Mouse (Mus musculus) liver, embryonic 16.5 days (tissue): ENCODE data around the gene Pus7l. TPM values are rescaled to one million over a fixed set of nuclear protein-coding genes. Genes with fewer than 3 reads are reported as not detected.
A peak's percentile ranks its signal among the peaks of the same experiment; 100 is the strongest.

Experiments used
- ATAC-seq: fragments of 200-750 bp; cut with Nextera tagmentation; 2 replicates; pipeline ENCODE4 v1.8.0; 2017; ENCODE audit warnings: low read depth, mild to moderate bottlenecking, moderate number of reproducible peaks, moderate library complexity
- H3K27ac ChIP-seq: fragments of 300-500 bp; sonication (generic); 2 replicates; pipeline ENCODE4 v1.5.1; 2014; ENCODE audit warnings: mild to moderate bottlenecking, low read length
- H3K27me3 ChIP-seq: fragments of 300-500 bp; sonication (generic); 2 replicates; pipeline ENCODE4 v1.6.1; 2014; ENCODE audit warnings: low read depth, low read length, mixed read lengths; ENCODE audit not compliant: control insufficient read depth, insufficient read depth
- H3K36me3 ChIP-seq: fragments of 300-500 bp; sonication (generic); 2 replicates; pipeline ENCODE4 v1.6.1; 2014; ENCODE audit warnings: mild to moderate bottlenecking; ENCODE audit not compliant: control insufficient read depth, insufficient read depth
- H3K4me1 ChIP-seq: fragments of 300-500 bp; sonication (generic); 2 replicates; pipeline ENCODE4 v1.6.1; 2014; ENCODE audit warnings: low read depth, low read length, mixed read lengths; ENCODE audit not compliant: control insufficient read depth
- H3K4me2 ChIP-seq: fragments of 300-500 bp; sonication (generic); 2 replicates; pipeline ENCODE4 v1.6.1; 2014; ENCODE audit warnings: low read depth, low read length, mixed read lengths
- H3K4me3 ChIP-seq: fragments of 300-500 bp; sonication (generic); 2 replicates; pipeline ENCODE4 v1.5.1; 2014; ENCODE audit warnings: low read depth, mild to moderate bottlenecking, low read length
- H3K9ac ChIP-seq: fragments of 300-500 bp; sonication (generic); 2 replicates; pipeline ENCODE4 v1.6.1; 2014; ENCODE audit warnings: low read depth, low read length
- H3K9me3 ChIP-seq: fragments of 300-500 bp; sonication (generic); replicated peaks from 2 replicates; pipeline ENCODE4 v1.6.1; 2016; ENCODE audit warnings: low read length; ENCODE audit not compliant: control insufficient read depth
- WGBS: fragments of 180-500 bp; shearing (Covaris S2); extraction: QIAGEN DNeasy Blood & Tissue Kit; methylation state at CpG from one replicate; pipeline ENCODE4 v1.1.7; 2014; ENCODE audit not compliant: insufficient replicate concordance; 5-methylcytosine and 5-hydroxymethylcytosine counted together
- polyA plus RNA-seq: library from polyadenylated mRNA; unstranded; fragments of >200 nt; fragmentation: Nextera tagmentation; extraction: Ambion mirVana; gene quantifications from 2 replicates; pipeline ENCODE4 v1.2.1, GENCODE M21; 2015

The Pus7l gene
- polyA plus RNA-seq, 1 experiment from 2014 or later: 2.1 TPM

DNA sequence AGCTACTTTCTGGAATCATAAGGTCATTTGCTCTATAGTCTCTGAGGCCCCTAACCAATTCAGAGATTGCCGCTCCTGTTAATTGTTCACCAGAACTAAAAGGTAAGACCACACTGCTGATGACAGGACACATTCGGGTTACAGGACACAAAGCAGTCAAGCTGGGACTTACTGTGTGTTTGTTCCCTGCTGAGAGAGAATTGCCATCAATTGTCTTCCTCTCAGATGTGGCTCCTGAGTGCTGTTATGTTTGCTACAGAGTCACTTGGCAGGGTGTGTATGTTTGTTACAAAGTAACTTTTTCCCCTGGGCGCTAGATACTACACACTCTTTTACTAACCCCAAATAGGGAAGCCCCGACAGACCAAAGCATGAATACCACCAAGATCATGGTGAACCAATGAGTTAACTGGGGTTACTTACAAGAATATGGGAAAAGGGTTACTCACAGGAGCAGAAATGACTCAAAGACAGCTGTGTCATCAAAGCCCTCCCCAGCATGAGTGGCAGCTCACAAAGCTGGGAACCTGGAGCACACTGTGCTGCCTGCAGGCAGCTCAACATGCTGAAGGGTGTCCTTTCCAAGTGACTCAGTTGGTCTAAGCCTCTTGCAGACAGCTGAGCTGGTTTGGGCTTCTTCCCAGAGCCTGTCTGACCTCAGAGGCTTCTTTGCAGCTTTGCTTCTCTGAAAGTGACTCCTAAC, 31.4 kb upstream of the Pus7l start:
- Histone ChIP-seq H3K4me3 (no peak overlapping the region), H3K4me2 (no peak overlapping the region), H3K9ac (no peak overlapping the region), H3K4me1 (no peaks in the 10 kb centered on the region), H3K27ac (no peak overlapping the region), H3K36me3 (0 out of 2 replicates have a peak, but pooled peaks cover 3% of the 10 kb centered on the region), H3K9me3 (no peaks in the 10 kb centered on the region), H3K27me3 (no peaks in the 10 kb centered on the region)
- no peak for ATAC-seq
- WGBS: 66% methylated on average over 4 of the region's 4 CpGs

DNA sequence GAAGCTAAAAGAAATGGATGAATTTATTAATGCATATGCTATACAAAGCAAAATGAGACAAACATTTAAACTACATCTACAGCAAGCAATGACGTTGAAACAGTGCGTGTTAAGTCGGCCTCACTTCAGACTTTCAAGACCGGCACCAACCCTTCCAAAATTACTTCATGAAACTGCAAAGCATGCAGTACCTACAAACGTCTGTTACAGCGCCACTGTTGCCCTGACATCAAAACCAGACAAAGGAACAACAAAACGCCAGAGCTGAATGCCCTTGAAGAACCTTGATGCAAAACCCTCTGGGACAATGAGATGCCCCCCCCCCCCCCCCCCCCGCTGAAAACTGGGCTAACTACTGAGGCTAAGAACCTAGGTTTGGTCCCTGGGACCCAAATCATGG, 29.4 kb upstream of the Pus7l start:
- no peaks in the 10 kb centered on the region for H3K27me3 ChIP-seq
- H3K9me3 ChIP-seq: no peaks in the 10 kb centered on the region
- no peak for ATAC-seq
- H3K9ac ChIP-seq: no peak overlapping the region
- H3K36me3 ChIP-seq: no peaks in the 10 kb centered on the region
- H3K27ac ChIP-seq: no peak overlapping the region
- no peak overlapping the region for H3K4me3 ChIP-seq
- no peaks in the 10 kb centered on the region for H3K4me1 ChIP-seq
- WGBS: 60% methylated on average over 8 of the region's 8 CpGs
- H3K4me2 ChIP-seq: no peak overlapping the region

- H3K36me3 ChIP-seq: no peaks in the 10 kb centered on the region
- H3K4me3 ChIP-seq: no peak overlapping the region
- no peak overlapping the region for H3K27ac ChIP-seq
- no peak overlapping the region for H3K9ac ChIP-seq
- 80% methylated on average over 4 of the region's 4 CpGs for WGBS
- H3K4me1 ChIP-seq: no peaks in the 10 kb centered on the region
- ATAC-seq: no peak
- H3K4me2 ChIP-seq: no peak overlapping the region
- H3K9me3 ChIP-seq: no peaks in the 10 kb centered on the region
- no peaks in the 10 kb centered on the region for H3K27me3 ChIP-seq
Measured at GRCm38 (mm10) chr15:94571501-94571900, 28.2 kb upstream of the Pus7l start.

DNA sequence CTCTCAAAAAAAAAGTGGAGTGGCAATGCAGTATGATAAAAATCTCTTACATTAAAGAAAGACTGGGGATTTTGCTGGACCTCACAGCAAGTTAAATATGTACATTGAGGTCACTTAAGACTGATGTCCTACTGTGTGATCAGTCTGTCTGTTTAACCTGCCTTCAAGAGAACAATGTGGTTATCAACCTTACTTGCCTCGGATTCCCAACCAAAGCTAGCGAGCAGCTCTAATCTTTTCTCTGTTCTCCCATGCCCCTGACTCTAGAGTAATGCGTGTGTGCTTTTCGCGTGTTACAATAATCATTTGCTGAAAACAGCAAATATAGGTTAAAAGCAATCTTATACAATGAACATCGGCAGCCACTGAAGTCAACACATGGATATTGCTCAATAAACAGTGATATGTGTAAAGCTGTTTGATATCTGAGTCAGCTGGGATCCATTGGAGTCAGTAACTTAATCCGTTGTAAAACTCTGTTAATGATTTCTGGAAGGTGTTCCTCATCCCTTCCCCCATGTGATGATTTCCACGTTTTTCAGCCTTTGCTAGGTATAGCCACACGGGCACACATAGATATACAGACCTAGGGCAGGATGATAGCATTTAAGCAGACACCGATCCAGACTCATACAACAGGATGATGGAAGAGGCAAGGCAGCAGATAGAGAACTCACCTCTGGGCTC, 25.3 kb upstream of the Pus7l start:
- Histone ChIP-seq H3K4me3 (no peak overlapping the region), H3K9me3 (no peaks in the 10 kb centered on the region), H3K4me2 (no peak overlapping the region), H3K9ac (no peak overlapping the region), H3K27ac (no peak overlapping the region), H3K4me1 (no peaks in the 10 kb centered on the region), H3K27me3 (no peaks in the 10 kb centered on the region), H3K36me3 (no peaks in the 10 kb centered on the region; the same call in 1 of the 2 replicates)
- ATAC-seq: peak; percentile 73
- 70% methylated on average over 10 of the region's 10 CpGs for WGBS

- H3K4me3 ChIP-seq: no peak overlapping the region
- H3K4me2 ChIP-seq: no peak overlapping the region
- no peak overlapping the region for H3K9ac ChIP-seq
- H3K27ac ChIP-seq: no peak overlapping the region
- no peaks in the 10 kb centered on the region for H3K27me3 ChIP-seq
- ATAC-seq: no peak
- no peaks in the 10 kb centered on the region; the same call in 1 of the 2 replicates for H3K36me3 ChIP-seq
- H3K9me3 ChIP-seq: no peaks in the 10 kb centered on the region
- no peaks in the 10 kb centered on the region for H3K4me1 ChIP-seq
- WGBS: 48% methylated on average over 9 of the region's 9 CpGs
Measured at GRCm38 (mm10) chr15:94565854-94566253, 22.5 kb upstream of the Pus7l start.

DNA sequence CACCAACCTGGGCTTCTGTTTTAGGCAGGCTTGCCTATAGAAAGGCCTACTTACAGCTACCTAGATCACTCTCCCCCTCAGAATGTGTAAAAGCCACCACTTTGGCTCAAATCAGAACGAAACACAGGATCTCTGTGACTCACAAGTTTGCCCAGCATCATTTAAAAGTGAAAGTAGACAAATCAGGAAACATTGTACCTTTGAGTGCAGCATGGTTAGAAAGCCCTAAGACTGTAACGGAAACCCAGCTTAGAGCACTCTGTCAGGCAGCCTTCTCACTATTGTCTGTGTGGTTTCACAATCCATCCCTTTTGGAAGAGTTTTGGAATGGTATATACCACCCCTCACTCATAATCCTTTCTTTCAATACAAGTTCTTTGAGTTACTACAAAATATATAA, 21.6 kb upstream of the Pus7l start:
- no peak overlapping the region for H3K9ac ChIP-seq
- no peaks in the 10 kb centered on the region; the same call in 1 of the 2 replicates for H3K36me3 ChIP-seq
- 72% methylated on average over 2 of the region's 2 CpGs for WGBS

GRCm38 (mm10) chr15:94558895-94559656, 15.7 kb upstream of the Pus7l start:
- no peak overlapping the region for H3K9ac ChIP-seq
- H3K4me2 ChIP-seq: no peak overlapping the region
- H3K4me1 ChIP-seq: no peaks in the 10 kb centered on the region
- H3K36me3 ChIP-seq: no peaks in the 10 kb centered on the region
- H3K4me3 ChIP-seq: no peak overlapping the region
- no peaks in the 10 kb centered on the region for H3K9me3 ChIP-seq
- WGBS: 61% methylated on average over 17 of the region's 17 CpGs
- no peaks in the 10 kb centered on the region for H3K27me3 ChIP-seq
- peak; percentile 80 for ATAC-seq
- no peak overlapping the region for H3K27ac ChIP-seq

More for the DNA sequence above, 21.6 kb upstream of the Pus7l start:
- ATAC-seq: no peak
- Histone ChIP-seq H3K4me1 (no peaks in the 10 kb centered on the region), H3K4me3 (no peak overlapping the region), H3K9me3 (no peaks in the 10 kb centered on the region), H3K27me3 (no peaks in the 10 kb centered on the region), H3K4me2 (no peak overlapping the region), H3K27ac (no peak overlapping the region)

DNA sequence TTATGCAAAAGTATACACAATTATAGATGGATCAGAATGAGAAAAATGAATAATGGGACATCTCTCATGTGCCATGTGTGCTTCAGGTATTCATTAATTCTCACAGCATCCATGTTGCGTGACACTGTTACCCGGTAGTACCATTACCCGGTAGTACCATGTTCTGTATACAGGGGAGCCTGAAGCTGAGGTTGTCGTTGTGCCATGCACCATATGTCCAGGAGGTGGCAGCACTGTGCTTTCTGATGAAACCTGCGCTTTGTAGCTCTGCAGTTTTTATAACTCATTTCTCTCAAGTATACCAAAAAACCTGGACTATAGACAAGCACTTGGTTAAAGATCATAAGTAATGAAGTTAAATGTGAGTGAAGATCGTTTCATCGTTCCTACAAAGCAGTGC, 14.1 kb upstream of the Pus7l start:
- H3K27me3 ChIP-seq: no peaks in the 10 kb centered on the region

More for the DNA sequence above, 14.1 kb upstream of the Pus7l start:
- H3K4me2 ChIP-seq: no peak overlapping the region
- no peaks in the 10 kb centered on the region for H3K4me1 ChIP-seq
- H3K4me3 ChIP-seq: no peak overlapping the region
- no peak overlapping the region for H3K27ac ChIP-seq
- H3K36me3 ChIP-seq: no peaks in the 10 kb centered on the region
- H3K9me3 ChIP-seq: no peaks in the 10 kb centered on the region
- ATAC-seq: peak; percentile 43; the same call in 1 of the 2 replicates
- 29% methylated on average over 7 of the region's 7 CpGs for WGBS
- no peak overlapping the region for H3K9ac ChIP-seq
